Mouse (Mus musculus) cerebellum, adult 11 months (tissue): Measurements from ENCODE around the gene Acadsb.
"Not testable (repeated sequence)": the region's sequence is repeated elsewhere in the genome, so short reads cannot be mapped to it uniquely, and the experiment has no call there.

ENCODE experiments used
- DNase-seq: peaks from one replicate; pipeline ENCODE4 v3.0.0; 2022

Gene Acadsb

DNA sequence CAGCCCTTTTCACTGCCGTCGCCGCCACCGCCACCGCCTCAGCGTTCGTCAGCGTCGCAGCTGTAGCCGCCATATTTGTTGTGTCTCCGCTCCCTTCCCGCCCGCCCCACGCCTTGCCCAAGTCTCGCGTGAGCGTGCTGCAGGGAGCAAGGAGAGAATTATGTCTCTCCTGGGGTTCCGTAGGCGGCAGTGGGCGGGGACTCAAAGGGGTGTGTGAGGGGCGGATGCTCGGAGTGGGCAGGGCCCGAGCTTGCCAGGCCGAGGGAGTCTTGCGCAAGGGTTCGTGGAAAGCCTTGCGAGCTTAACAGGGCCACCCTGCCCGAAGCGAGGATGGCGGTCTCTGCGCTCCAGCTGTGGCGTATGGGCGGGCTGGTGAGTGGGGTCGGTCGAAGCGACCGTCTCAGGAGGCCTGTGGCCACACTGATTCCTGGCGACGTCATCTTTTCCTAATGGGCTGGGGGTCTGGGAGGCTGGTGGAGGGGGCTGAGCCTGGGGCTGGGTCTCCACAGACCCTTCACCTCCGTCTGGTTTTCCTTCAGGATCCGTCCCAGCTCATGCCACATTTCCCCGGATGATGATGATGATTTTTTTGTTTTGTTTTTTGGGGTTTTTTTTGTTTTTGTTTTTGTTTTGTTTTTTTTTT is at the start of gene Acadsb, which contains the start of gene Ikzf5:
TSS of gene Acadsb (plus strand) at position 186 of the 643 bp plus-strand sequence.
TSS of gene Ikzf5 (minus strand) at position 106 of the 643 bp plus-strand sequence.
- DNase-seq, result peak; percentile 97

DNA sequence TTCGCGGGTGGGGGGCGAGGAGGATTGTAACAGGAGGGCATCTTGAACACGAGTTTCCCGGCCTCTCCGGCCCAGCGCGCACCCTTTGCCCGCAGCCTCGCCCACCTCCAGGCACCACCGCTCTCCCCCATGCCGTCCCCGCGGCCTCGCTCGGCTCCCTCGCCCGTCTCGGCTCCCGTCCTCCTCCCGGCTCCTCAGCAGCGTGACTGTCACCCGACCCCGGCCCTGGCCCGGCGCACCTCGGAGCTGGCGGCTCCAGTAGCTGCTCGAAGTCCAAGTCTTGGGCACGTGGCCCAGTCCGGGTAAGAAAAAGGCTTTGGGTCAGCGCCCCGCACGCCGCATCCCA is 48.2 kb upstream of the Acadsb start:
- no peak for DNase-seq

- DNase-seq, result peak; percentile 97
These were observed 47.6 kb upstream of the Acadsb start, which contains the start of gene 2310057M21Rik for GRCm38 (mm10) chr7:131362615-131363300. TSS of gene 2310057M21Rik (minus strand) at chr7:131362759.

- no peak for DNase-seq
These were observed 46.3 kb upstream of the Acadsb start for GRCm38 (mm10) chr7:131364131-131364530.

GRCm38 (mm10) chr7:131370648-131371469 is 39.5 kb upstream of the Acadsb start, which contains the start of gene Pstk:
TSS of gene Pstk (plus strand) at chr7:131371141.
- DNase-seq, result peak; percentile 91

GRCm38 (mm10) chr7:131371470-131371860 is 38.9 kb upstream of the Acadsb start:
- DNase-seq, result no peak

DNA sequence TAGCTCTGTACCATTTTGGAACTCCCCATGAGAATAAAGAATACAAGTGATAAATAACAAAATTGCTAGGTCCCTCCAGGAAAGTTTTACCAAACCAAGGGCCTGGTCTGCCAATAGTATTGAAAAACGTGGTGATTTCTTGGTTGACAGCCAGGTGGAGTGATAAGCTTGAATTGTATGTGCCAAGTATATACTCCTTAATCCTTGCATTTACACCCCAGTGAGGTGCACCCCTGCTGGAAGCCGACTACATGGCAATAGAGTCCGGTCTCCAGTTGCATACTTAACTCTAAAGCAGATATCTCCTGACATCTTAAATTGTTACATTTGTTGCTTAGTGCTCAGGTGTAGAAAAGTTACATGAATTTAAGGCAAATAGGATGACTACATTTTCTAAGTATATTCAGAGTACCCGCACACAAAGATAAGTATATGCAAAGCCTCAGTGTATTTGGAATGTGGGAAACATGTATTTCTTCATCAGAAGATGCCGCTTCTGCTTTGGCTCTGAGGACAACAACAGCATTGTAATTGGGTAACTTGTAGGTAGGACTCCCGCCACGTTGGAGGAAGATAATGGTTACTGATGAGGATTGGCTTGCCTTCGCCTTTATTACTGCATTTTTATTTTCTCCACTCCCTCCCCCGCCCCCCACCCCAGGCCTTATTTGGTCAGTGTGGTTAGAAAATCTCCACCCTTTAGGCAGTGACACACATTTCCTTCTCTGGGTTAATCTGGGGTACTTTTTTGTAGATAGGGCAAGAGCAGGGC is 38.3 kb upstream of the Acadsb start:
- no peak for DNase-seq

- DNase-seq, result not testable (repeated sequence)
These were observed 18.6 kb upstream of the Acadsb start for GRCm38 (mm10) chr7:131391761-131392160.

DNA sequence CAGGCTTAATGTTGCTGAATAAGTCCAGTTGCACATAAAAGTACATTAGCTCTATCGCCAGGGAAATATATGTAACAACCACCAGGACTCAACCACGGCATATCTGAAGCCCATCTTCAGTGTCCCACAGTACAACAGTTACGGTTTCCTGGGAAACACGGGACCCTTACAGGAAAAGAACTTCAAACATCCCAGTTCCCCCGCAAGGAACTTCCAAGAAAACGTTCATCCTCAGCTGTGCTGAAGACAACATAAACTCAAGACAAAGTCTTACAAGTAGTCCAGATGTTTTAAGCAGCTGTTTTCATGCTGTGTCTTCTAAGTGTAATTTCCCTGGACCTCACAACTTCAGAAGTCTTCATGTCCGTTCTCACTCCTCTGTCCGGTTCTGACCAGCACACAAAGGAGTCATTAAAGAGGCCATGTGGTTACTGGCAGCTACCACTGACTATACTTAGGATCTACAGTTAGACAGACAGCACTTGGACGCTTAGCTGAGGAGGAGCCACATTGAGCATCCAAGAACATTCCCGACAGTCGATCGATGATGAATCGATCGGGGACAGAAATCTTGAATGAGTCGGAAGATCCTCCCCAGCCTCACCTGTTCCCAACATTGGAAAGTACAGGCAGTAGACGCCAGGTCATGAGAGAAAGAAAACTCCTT is 947 bp upstream of the Acadsb start:
- no peak for DNase-seq

DNA sequence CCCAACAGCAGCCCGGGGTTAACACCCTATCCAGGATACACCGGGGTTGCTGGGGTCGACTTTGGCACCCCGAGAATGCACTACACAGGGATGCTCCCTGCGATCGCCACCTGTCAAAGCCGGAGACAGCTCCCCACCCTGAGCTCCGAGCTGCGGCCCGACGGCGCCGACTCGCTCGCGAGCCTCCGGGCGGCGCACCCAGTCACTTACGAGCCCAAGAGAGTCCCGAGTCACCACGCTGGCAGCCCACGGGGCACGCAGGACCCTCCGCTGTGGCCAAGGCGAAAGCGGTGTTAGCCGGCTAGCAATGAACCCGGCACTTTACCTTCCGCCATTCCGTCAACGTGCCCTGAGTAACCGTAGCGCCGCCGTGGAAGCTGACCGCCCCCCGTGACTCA is 414 bp upstream of the Acadsb start:
- DNase-seq, result no peak

- peak; percentile 22 for DNase-seq
These were observed 980 bp downstream of the Acadsb start for GRCm38 (mm10) chr7:131411221-131411940.

- DNase-seq, result no peak
These were observed 1.5 kb downstream of the Acadsb start for GRCm38 (mm10) chr7:131411941-131412270.

DNA sequence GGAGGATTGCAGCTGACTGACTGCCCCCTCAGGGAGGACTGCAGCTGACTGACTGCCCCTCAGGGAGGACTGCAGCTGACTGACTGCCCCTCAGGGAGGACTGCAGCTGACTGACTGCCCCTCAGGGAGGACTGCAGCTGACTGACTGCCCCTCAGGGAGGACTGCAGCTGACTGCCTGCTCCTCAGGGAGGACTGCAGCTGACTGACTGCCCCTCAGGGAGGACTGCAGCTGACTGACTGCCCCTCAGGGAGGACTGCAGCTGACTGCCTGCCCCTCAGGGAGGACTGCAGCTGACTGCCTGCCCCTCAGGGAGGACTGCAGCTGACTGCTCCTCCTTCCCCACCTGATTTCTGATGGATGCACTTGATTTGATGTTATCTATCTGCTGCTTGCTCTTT is 6.3 kb downstream of the Acadsb start:
- DNase-seq, result not testable (repeated sequence)

DNA sequence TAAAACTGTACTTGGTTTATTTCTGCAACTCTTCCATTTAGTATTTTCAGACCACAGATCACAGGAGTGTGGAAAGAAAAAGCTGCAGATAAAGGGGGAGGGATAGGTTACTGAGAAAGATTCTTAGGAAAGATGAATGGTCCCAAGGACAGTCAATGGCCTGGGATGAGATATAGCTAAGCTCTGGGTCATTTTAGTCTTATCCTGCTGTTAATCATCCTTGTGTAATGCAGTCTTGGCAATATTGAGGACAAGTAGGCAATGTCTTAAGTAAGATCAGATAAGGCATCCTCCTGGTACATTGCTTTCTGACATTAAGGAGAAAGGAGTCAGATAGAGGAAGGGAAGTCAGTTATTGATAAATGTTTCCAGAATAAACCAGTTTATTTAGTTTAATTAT is 7.2 kb downstream of the Acadsb start:
- DNase-seq, result no peak

DNA sequence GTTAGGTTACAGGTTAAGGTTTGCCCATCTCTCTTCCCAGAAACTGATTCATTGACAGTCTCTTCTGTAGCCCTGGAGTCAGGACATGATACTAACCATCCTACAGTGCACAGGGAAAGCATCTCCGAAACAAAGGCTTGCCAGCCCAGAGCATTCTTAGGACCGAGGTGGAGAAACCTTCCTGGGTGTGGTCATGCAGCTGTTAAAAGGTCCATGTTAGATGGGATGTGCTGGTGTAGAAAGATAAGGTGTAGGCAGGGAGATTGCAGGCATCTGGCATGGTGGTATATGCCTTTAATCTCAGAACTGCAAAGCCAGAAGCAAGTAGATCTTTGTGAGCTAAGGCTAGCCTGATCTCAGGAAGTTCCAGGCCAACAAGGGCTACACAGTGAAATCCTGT is 14.5 kb downstream of the Acadsb start:
- no peak for DNase-seq

GRCm38 (mm10) chr7:131427331-131427730 is 16.9 kb downstream of the Acadsb start:
- DNase-seq, result no peak

GRCm38 (mm10) chr7:131432244-131432643 is 21.8 kb downstream of the Acadsb start:
- no peak for DNase-seq

DNA sequence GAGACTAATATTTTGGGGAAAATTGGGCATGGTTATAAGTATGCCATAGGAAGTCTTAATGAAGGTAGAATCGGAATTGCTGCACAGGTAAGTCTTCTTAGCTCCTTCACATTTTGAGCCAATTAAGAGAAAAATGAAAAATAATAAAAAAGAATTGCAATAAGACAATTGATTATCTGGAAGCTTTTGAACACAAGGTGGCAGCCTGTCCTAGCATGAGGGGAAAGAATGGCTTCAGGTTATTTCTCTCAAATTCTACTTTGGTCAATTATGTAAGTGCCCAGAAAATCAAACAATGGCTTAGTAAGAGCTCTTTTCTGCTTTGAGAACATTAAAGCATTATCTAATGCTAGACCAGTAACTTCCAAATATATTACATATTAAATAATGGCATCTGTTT is 23.9 kb downstream of the Acadsb start:
- DNase-seq, result no peak

GRCm38 (mm10) chr7:131437051-131437450 is 26.6 kb downstream of the Acadsb start:
- DNase-seq, result no peak

GRCm38 (mm10) chr7:131456714-131457113 is 46.3 kb downstream of the Acadsb start:
- DNase-seq, result no peak

- DNase-seq, result no peak
These were observed 54.8 kb downstream of the Acadsb start for GRCm38 (mm10) chr7:131465117-131465601.
